ENCODE assay signal across 8 mouse cellular contexts in genomic region chr2:116975601-116976431, GRCm38 (mm10).
A peak's percentile ranks its signal among the peaks of the same experiment; 100 is the strongest.
DNase-seq lines count a peak whose midpoint lies in the region; ATAC-seq lines count a peak whose summit lies in the region.

No protein-coding gene starts in this region.

- ATAC-seq in activated CD4-positive, CD25-positive, alpha-beta regulatory T cell, adult 4 months: peak; percentile 11
- ATAC-seq in inflammation-experienced regulatory T-cells, adult 6 months: peak; percentile 26
- peak; percentile 26 for ATAC-seq in megakaryocyte, adult 5-6 weeks (ENCODE audit: poor library complexity, severe bottlenecking)

- DNase-seq in embryo, embryonic 10 days (ENCODE audit: low spot score): peak; percentile 90
- peak; percentile 71 for DNase-seq in gastrocnemius, postnatal 25 days
- DNase-seq in left cerebral cortex, adult 9 months (ENCODE audit: low spot score in 2 of 2): peak; percentile 84 to 89
- peak; percentile 79 to 84 for DNase-seq in right cerebral cortex, adult 2 months (ENCODE audit: low spot score in 2 of 2)
- DNase-seq in urinary bladder, postnatal 10 days (ENCODE audit: low spot score): peak; percentile 20

Comparison
In these comparisons a context has a peak if more than half of its experiments do, and no peak if none do; other contexts are left out.
1. Peak in every context shown above with its lines: DNase-seq and ATAC-seq.
2. DNase-seq: peak in every context shown above with its lines; median percentile 90 in embryo, embryonic 10 days; 86 in left cerebral cortex, adult 9 months; 82 in right cerebral cortex, adult 2 months; 71 in gastrocnemius, postnatal 25 days; 20 in urinary bladder, postnatal 10 days.